In the genomic region with DNA sequence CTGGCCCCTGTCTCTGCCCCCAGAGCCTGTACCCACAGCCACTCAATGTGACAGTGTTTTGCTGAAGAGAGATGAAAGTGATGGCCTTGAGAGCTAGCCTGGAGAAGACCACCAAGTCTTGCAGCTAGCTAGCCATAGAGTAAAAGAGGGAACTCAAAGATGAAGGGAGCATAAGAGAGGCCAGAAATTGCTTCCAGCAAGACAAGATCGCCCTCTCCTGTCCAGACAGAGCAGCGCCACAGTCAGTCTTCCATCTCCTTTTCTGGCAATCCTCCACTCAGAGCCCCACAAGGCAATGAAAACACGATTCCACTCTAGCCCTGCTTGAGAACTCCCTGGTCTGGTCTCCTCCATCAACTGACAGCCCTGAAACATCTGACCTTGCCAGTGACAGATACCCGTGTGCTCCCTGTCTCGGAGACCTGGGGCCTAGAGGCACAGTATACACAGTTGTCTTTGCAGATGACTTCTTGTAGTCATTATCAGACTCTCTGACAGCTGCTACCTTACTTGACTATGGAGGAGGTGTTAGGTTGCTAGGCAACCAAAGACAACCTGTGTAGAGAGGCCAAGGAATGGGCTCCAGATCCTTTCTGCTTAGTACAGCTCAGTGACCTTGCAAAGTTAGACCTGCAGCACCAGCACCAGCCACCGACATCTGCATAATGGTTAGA, we compare ENCODE assay signal across 8 mouse cellular contexts. TPM values are rescaled to one million over a fixed set of nuclear protein-coding genes. Genes with fewer than 3 reads are reported as not detected.
A peak's percentile ranks its signal among the peaks of the same experiment; 100 is the strongest.
DNase-seq lines count a peak whose midpoint lies in the region; TF ChIP-seq lines count a peak whose summit lies in the region.

No protein-coding gene starts in this region.

- H3K79me2 ChIP-seq in MEL (ENCODE audit: control insufficient read depth, insufficient read depth, low read length, poor library complexity) = no peaks in the 10 kb centered on the region

- H3K27ac ChIP-seq in MEL (ENCODE audit: control insufficient read depth, low read depth, low read length) = no peak overlapping the region
- no peak overlapping the region for H3K27ac ChIP-seq in cortical plate, adult 2 months (ENCODE audit: insufficient read depth, low read length)
- no peak overlapping the region for H3K27ac ChIP-seq in hindbrain, embryonic 10.5 days

- peak; percentile 27 for TF ChIP-seq RAD21 in MEL (IDR thresholded peaks at IDR 0.05; ENCODE audit: low read depth, low read length)

- H3K9me3 ChIP-seq in MEL (replicated peaks; ENCODE audit: insufficient read depth, low read length) = no peaks in the 10 kb centered on the region
- no peaks in the 10 kb centered on the region for H3K9me3 ChIP-seq in hindbrain, embryonic 10.5 days

- no peak for TF ChIP-seq POLR2A in MEL (IDR thresholded peaks at IDR 0.05; ENCODE audit: control insufficient read depth in 1 of 2, insufficient read depth in 1 of 2, low read depth in 1 of 2, low read length in 2 of 2, poor library complexity in 1 of 2)
- TF ChIP-seq POLR2A in cortical plate, adult 2 months (IDR thresholded peaks at IDR 0.05; ENCODE audit: extremely low read depth, insufficient read depth, low read length) = no peak

- WGBS in hindbrain, embryonic 10.5 days = 50% methylated on average over 6 of the region's 6 CpGs

- no peak overlapping the region for H3K4me3 ChIP-seq in MEL (ENCODE audit: control insufficient read depth in 1 of 2, insufficient read depth in 1 of 2, low read depth in 2 of 2, low read length in 2 of 2)
- no peak overlapping the region for H3K4me3 ChIP-seq in cortical plate, adult 2 months (ENCODE audit: insufficient read depth, low read length)
- no peak overlapping the region for H3K4me3 ChIP-seq in hindbrain, embryonic 10.5 days

- H3K4me1 ChIP-seq in MEL (ENCODE audit: control insufficient read depth in 1 of 2, insufficient read depth in 2 of 2, low read length in 2 of 2) = no peaks in the 10 kb centered on the region
- H3K4me1 ChIP-seq in cortical plate, adult 2 months (ENCODE audit: control insufficient read depth, insufficient read depth, low read length) = peaks cover 3% of the 10 kb centered on the region; the same call in 1 of the 2 replicates
- no peaks in the 10 kb centered on the region for H3K4me1 ChIP-seq in hindbrain, embryonic 10.5 days (replicated peaks)

- TF ChIP-seq EP300 in MEL (IDR thresholded peaks at IDR 0.05; ENCODE audit: low read depth in 1 of 2, low read length in 2 of 2) = no peak

- TF ChIP-seq CTCF in MEL (IDR thresholded peaks at IDR 0.05 in 2 of 3, conservative IDR thresholded peaks at IDR 0.05 in 1 of 3; ENCODE audit: control insufficient read depth in 1 of 3, insufficient read depth in 1 of 3, low read depth in 2 of 3, low read length in 3 of 3, poor library complexity in 1 of 3, severe bottlenecking in 1 of 3) = peak in 2 of 3 experiments; percentile 35 to 47; a peak in 4 of 6 replicates
- peak; percentile 97 for TF ChIP-seq CTCF in cortical plate, adult 2 months (IDR thresholded peaks at IDR 0.05; ENCODE audit: extremely low read depth, insufficient read depth, low read length)

- no peaks in the 10 kb centered on the region for H3K27me3 ChIP-seq in MEL (ENCODE audit: control insufficient read depth in 1 of 2, insufficient read depth in 2 of 2, low read length in 2 of 2)
- H3K27me3 ChIP-seq in hindbrain, embryonic 10.5 days (ENCODE audit: insufficient read depth, poor library complexity, severe bottlenecking) = no peaks in the 10 kb centered on the region

- no peaks in the 10 kb centered on the region for H3K36me3 ChIP-seq in MEL (ENCODE audit: control insufficient read depth in 1 of 2, insufficient read depth in 2 of 2, low read length in 2 of 2)
- H3K36me3 ChIP-seq in hindbrain, embryonic 10.5 days = no peaks in the 10 kb centered on the region

- DNase-seq in CD4-positive helper T cell, adult 2 months (ENCODE audit: low read depth, low spot score) = peak; percentile 49
- no peak for DNase-seq in MEL (ENCODE audit: low read depth, low spot score)
- DNase-seq in hindbrain, embryonic 10.5 days (ENCODE audit: low spot score) = peak; percentile 23
- DNase-seq in left cerebral cortex, adult 8-10 months (ENCODE audit: low spot score in 2 of 2) = peak; percentile 39 to 48
- peak; percentile 66 for DNase-seq in naive thymus-derived CD4-positive, alpha-beta T cell, adult 2 months (ENCODE audit: low read depth)
- DNase-seq in thymus, adult 18-20 months = peak; percentile 5 to 12
- DNase-seq in spleen, postnatal 4 days (ENCODE audit: low spot score in 2 of 2) = no peak

- H3K9ac ChIP-seq in MEL (ENCODE audit: control insufficient read depth, low read depth, low read length, poor library complexity, severe bottlenecking) = no peak overlapping the region

TF ChIP-seq in MEL, 35 proteins besides CTCF, POLR2A, EP300 and RAD21:
- TF ChIP-seq ZMIZ1 (IDR thresholded peaks at IDR 0.05; ENCODE audit: low read depth, low read length) = no peak
- TF ChIP-seq SMC3 (IDR thresholded peaks at IDR 0.05; ENCODE audit: low read depth, low read length) = peak; percentile 20; the same call in 1 of the 2 replicates

RNA-seq across cellular contexts. Expression of a gene that starts 5.5 kb away (rescaled TPM):
- total RNA-seq in MEL (2012; rRNA removed) = not detected in 2 replicates
- not detected for polyA plus RNA-seq in MEL (2012; ENCODE audit: insufficient read depth in 1 of 2, insufficient read length in 2 of 2, low read depth in 1 of 2, low replicate concordance in 2 of 2, missing spikeins in 1 of 2)
- 0.15 and 0.19 TPM in 2 replicates for polyA plus RNA-seq in cortical plate, adult 2 months (2012; rRNA removed)
- polyA plus RNA-seq in hindbrain, embryonic 10.5 days (2016; fragmentation: Nextera tagmentation; extraction: Ambion mirVana) = not detected in 2 replicates
- total RNA-seq in left cerebral cortex, adult 8-10 months (2022) = under 1 TPM in 3 of 4 experiments, not detected in 1; 0.16 to 0.65 (median 0.61) TPM

RNA-seq across cellular contexts. Expression of a gene that starts 33.2 kb away (rescaled TPM):
- 0.08 TPM in 1 of 2 replicates, not detected in the other for total RNA-seq in MEL (2012; rRNA removed)
- polyA plus RNA-seq in MEL (2012; ENCODE audit: insufficient read depth in 1 of 2, insufficient read length in 2 of 2, low read depth in 1 of 2, low replicate concordance in 2 of 2, missing spikeins in 1 of 2) = not detected
- 0.10 and 0.13 TPM in 2 replicates for polyA plus RNA-seq in cortical plate, adult 2 months (2012; rRNA removed)
- not detected in 2 replicates for polyA plus RNA-seq in hindbrain, embryonic 10.5 days (2016; fragmentation: Nextera tagmentation; extraction: Ambion mirVana)
- under 1 TPM in 1 of 4 experiments, not detected in 3; 0.37 TPM for total RNA-seq in left cerebral cortex, adult 8-10 months (2022)

RNA-seq across cellular contexts. Expression of a gene that starts 42.1 kb away (rescaled TPM):
- total RNA-seq in MEL (2012; rRNA removed) = not detected in 2 replicates
- polyA plus RNA-seq in MEL (2012; ENCODE audit: insufficient read depth in 1 of 2, insufficient read length in 2 of 2, low read depth in 1 of 2, low replicate concordance in 2 of 2, missing spikeins in 1 of 2) = not detected
- polyA plus RNA-seq in cortical plate, adult 2 months (2012; rRNA removed) = not detected in 2 replicates
- not detected in 2 replicates for polyA plus RNA-seq in hindbrain, embryonic 10.5 days (2016; fragmentation: Nextera tagmentation; extraction: Ambion mirVana)
- total RNA-seq in left cerebral cortex, adult 8-10 months (2022) = not detected

RNA-seq across cellular contexts. Expression of a gene that starts 51.1 kb away (rescaled TPM):
- not detected in 2 replicates for total RNA-seq in MEL (2012; rRNA removed)
- polyA plus RNA-seq in MEL (2012; ENCODE audit: insufficient read depth in 1 of 2, insufficient read length in 2 of 2, low read depth in 1 of 2, low replicate concordance in 2 of 2, missing spikeins in 1 of 2) = not detected
- polyA plus RNA-seq in cortical plate, adult 2 months (2012; rRNA removed) = 0.06 and 0.10 TPM in 2 replicates
- polyA plus RNA-seq in hindbrain, embryonic 10.5 days (2016; fragmentation: Nextera tagmentation; extraction: Ambion mirVana) = 0.05 TPM in 1 of 2 replicates, not detected in the other
- under 1 TPM in 1 of 4 experiments, not detected in 3; 0.11 TPM for total RNA-seq in left cerebral cortex, adult 8-10 months (2022)

Comparison
In these comparisons a context has a peak if more than half of its experiments do, and no peak if none do; other contexts are left out.
1. DNase-seq: peak in CD4-positive helper T cell, adult 2 months (single experiment), hindbrain, embryonic 10.5 days (single experiment), left cerebral cortex, adult 8-10 months (2 of 2), naive thymus-derived CD4-positive, alpha-beta T cell, adult 2 months (single experiment) and thymus, adult 18-20 months (2 of 2); none in MEL (single experiment) and spleen, postnatal 4 days (0 of 2).